Mouse (Mus musculus) lung, adult 2 months (tissue): ENCODE results near the gene Ces1b. TPM values are rescaled to one million over a fixed set of nuclear protein-coding genes. Genes with fewer than 3 reads are reported as not detected.

Source experiments
- DNase-seq: peaks from one replicate; pipeline ENCODE4 v3.0.0; 2022
- H3K4me1 ChIP-seq: fragments of 200-500 bp; 2 replicates; pipeline ENCODE4 v1.6.1; 2011; ENCODE audit warnings: low read length; ENCODE audit not compliant: control insufficient read depth, insufficient read depth
- H3K4me3 ChIP-seq: fragments of 200-500 bp; replicated peaks from 2 replicates; pipeline ENCODE3; 2011; ENCODE audit warnings: low read depth, mild to moderate bottlenecking, control low read depth, low read length; ENCODE audit errors: extremely low read depth
- CTCF ChIP-seq: fragments of 200-500 bp; IDR thresholded peaks from 2 replicates; pipeline ENCODE4 v1.5.1; 2011; ENCODE audit warnings: mild to moderate bottlenecking, low read length, control low read depth; ENCODE audit not compliant: insufficient read depth
- POLR2A ChIP-seq: fragments of 200-500 bp; IDR thresholded peaks from 2 replicates; pipeline ENCODE4 v1.6.1; 2011; ENCODE audit warnings: low read depth, mild to moderate bottlenecking, control low read depth, low read length, borderline replicate concordance; ENCODE audit errors: extremely low read depth
- WGBS: fragments of 180-500 bp; shearing (Covaris S2); methylation state at CpG from one replicate; pipeline ENCODE4 v1.1.7; 2018; 5-methylcytosine and 5-hydroxymethylcytosine counted together
- polyA plus RNA-seq: library from polyadenylated mRNA; depleted of rRNA; stranded (reverse); fragments of >200 nt; gene quantifications from 2 replicates; pipeline ENCODE4 v1.2.3, GENCODE M21; 2012; rRNA removed

Ces1b gene
- polyA plus RNA-seq, 1 experiment: 3.4 TPM

- TF ChIP-seq POLR2A: no peak
- TF ChIP-seq CTCF: peak; percentile 95
- Histone ChIP-seq H3K4me3 (no peak overlapping the region), H3K4me1 (peaks cover 2% of the 10 kb centered on the region; the same call in 1 of the 2 replicates)
- WGBS: 6% methylated on average over 9 of the region's 9 CpGs
- peak; percentile 81 for DNase-seq
Measured at GRCm38 (mm10) chr8:93011439-93011838, 68.4 kb downstream of the Ces1b start.

DNA sequence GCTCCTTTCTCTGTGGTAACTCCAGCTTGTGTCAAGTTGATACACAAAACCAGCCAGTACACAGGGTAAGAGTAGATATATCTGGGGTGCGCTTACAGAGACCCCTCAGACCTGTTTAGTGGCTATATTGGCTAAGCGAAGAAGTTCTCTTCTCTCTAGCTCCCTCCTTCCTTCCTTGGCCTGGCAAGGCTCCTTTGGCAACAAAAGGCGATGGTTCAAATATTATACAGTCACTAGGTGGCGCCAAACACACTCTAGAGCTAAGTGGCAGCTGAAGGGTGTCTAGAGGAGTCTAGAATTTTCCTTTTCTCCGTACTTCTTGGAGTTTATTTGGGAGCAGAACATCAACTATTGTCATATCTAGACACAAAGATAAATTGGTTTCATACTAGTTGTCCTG, 69.5 kb downstream of the Ces1b start:
- Histone ChIP-seq H3K4me3 (no peak overlapping the region), H3K4me1 (peaks cover 2% of the 10 kb centered on the region; the same call in 1 of the 2 replicates)
- 16% methylated on average over 5 of the region's 5 CpGs for WGBS
- TF ChIP-seq CTCF: 0 out of 2 replicates have a peak, but pooled peaks have one; percentile 13
- TF ChIP-seq POLR2A: no peak
- DNase-seq: no peak

Other genes with a start within 250 kb of the Ces1b start
- gene Lpcat2, start 224.7 kb downstream of the Ces1b start, polyA plus RNA-seq: 3.1 and 5.0 TPM in 2 replicates
- gene Capns2, start 178.6 kb downstream of the Ces1b start, polyA plus RNA-seq: 9.6 TPM in 1 of 2 replicates, not detected in the other
- 10.9 and 13.6 TPM in 2 replicates for gene Slc6a2, start 119.9 kb downstream of the Ces1b start, polyA plus RNA-seq
- 0.07 TPM in 1 of 2 replicates, not detected in the other for gene Ces1a, start 31.8 kb downstream of the Ces1b start, polyA plus RNA-seq
- 0.22 and 0.34 TPM in 2 replicates for gene Ces1c, start 51.3 kb upstream of the Ces1b start, polyA plus RNA-seq
- 654 and 895 TPM in 2 replicates for gene Ces1d, start 117.8 kb upstream of the Ces1b start, polyA plus RNA-seq
- gene Ces1e, start 149.6 kb upstream of the Ces1b start, polyA plus RNA-seq: 4.3 and 8.1 TPM in 2 replicates
- gene Ces1f, start 199.7 kb upstream of the Ces1b start, polyA plus RNA-seq: 2.8 and 4.0 TPM in 2 replicates